Mouse (Mus musculus) CD4-positive helper T cell, adult 2 months (primary cell): ENCODE data around the gene Ppp4r2.

Source experiments
- DNase-seq: peaks from one replicate; pipeline ENCODE4 v3.0.0-alpha.2; 2012; ENCODE audit warnings: low read depth, missing footprints, low spot score

Ppp4r2 gene

GRCm38 (mm10) chr6:100883233-100883632 lies 49.8 kb downstream of the Ppp4r2 start:
- peak; percentile 43 for DNase-seq

- no peak for DNase-seq
These were observed 51.3 kb downstream of the Ppp4r2 start for GRCm38 (mm10) chr6:100884594-100885225.

- DNase-seq: no peak
These were observed 52.0 kb downstream of the Ppp4r2 start for GRCm38 (mm10) chr6:100885376-100885775.

- no peak for DNase-seq
These were observed 53.6 kb downstream of the Ppp4r2 start for GRCm38 (mm10) chr6:100887012-100887411.

GRCm38 (mm10) chr6:100889340-100889739 lies 55.9 kb downstream of the Ppp4r2 start:
- DNase-seq: no peak

- no peak for DNase-seq
These were observed 59.1 kb downstream of the Ppp4r2 start for GRCm38 (mm10) chr6:100892489-100892888.

- no peak for DNase-seq
These were observed 59.7 kb downstream of the Ppp4r2 start for GRCm38 (mm10) chr6:100893073-100893472.

GRCm38 (mm10) chr6:100895183-100895582 lies 61.8 kb downstream of the Ppp4r2 start:
- DNase-seq: no peak

GRCm38 (mm10) chr6:100896883-100897282 lies 63.5 kb downstream of the Ppp4r2 start:
- no peak for DNase-seq

GRCm38 (mm10) chr6:100904463-100904862 lies 71.0 kb downstream of the Ppp4r2 start:
- DNase-seq: no peak

GRCm38 (mm10) chr6:100910136-100910675 lies 76.8 kb downstream of the Ppp4r2 start:
- DNase-seq: no peak
